Mouse (Mus musculus) embryonic fibroblast, embryonic 13.5 days (primary cell): ENCODE measurements around the gene Rtca.

ENCODE experiments used
- CTCF ChIP-seq: IDR thresholded peaks from 2 replicates; pipeline ENCODE4 v1.5.1; 2011; ENCODE audit warnings: mild to moderate bottlenecking, control low read depth, low read length, moderate library complexity, borderline replicate concordance; ENCODE audit not compliant: insufficient read depth
- POLR2A ChIP-seq: IDR thresholded peaks from 2 replicates; pipeline ENCODE4 v1.6.1; 2011; ENCODE audit warnings: low read depth, mild to moderate bottlenecking, control low read depth, low read length, moderate library complexity

- TF ChIP-seq CTCF (no peak), POLR2A (no peak)
These were observed 65.2 kb downstream of the Rtca start for GRCm38 (mm10) chr3:116442788-116443187.
